Mouse (Mus musculus): ENCODE data around the gene Comtd1. TPM values are rescaled to one million over a fixed set of nuclear protein-coding genes. Genes with fewer than 3 reads are reported as not detected.

Comtd1 gene
- polyA plus RNA-seq, 1 experiment from 2014 or later: 34.9 TPM

GRCm38 (mm10) chr14:21822307-21822706, 26.5 kb downstream of the Comtd1 start:
- Histone ChIP-seq H3K36me3 (ENCODE audit: control insufficient read depth, insufficient read depth) (no peaks in the 10 kb centered on the region), H3K4me3 (replicated peaks; ENCODE audit: low read length) (no peak overlapping the region), H3K27me3 (replicated peaks; ENCODE audit: control insufficient read depth, insufficient read depth, low read length) (no peaks in the 10 kb centered on the region), H3K4me1 (replicated peaks; ENCODE audit: control insufficient read depth, insufficient read depth, low read length) (0 out of 2 replicates have a peak, but pooled peaks cover 2% of the 10 kb centered on the region), H3K27ac (ENCODE audit: low read length) (no peak overlapping the region), H3K9ac (replicated peaks; ENCODE audit: low read depth, low read length) (no peak overlapping the region), H3K4me2 (ENCODE audit: low read length) (no peak overlapping the region), H3K9me3 (ENCODE audit: control insufficient read depth, low read length) (no peaks in the 10 kb centered on the region)
- ATAC-seq: no peak
- WGBS: 51% methylated on average over 7 of the region's 7 CpGs

- H3K4me1 ChIP-seq (replicated peaks; ENCODE audit: control insufficient read depth, insufficient read depth, low read length): 0 out of 2 replicates have a peak, but pooled peaks cover 2% of the 10 kb centered on the region
- H3K4me3 ChIP-seq (replicated peaks; ENCODE audit: low read length): no peak overlapping the region
- no peak overlapping the region for H3K27ac ChIP-seq (ENCODE audit: low read length)
- no peak overlapping the region for H3K4me2 ChIP-seq (ENCODE audit: low read length)
- H3K36me3 ChIP-seq (ENCODE audit: control insufficient read depth, insufficient read depth): no peaks in the 10 kb centered on the region
- no peaks in the 10 kb centered on the region for H3K27me3 ChIP-seq (replicated peaks; ENCODE audit: control insufficient read depth, insufficient read depth, low read length)
- H3K9ac ChIP-seq (replicated peaks; ENCODE audit: low read depth, low read length): no peak overlapping the region
- WGBS: 92% methylated on average over 4 of the region's 4 CpGs
- no peaks in the 10 kb centered on the region for H3K9me3 ChIP-seq (ENCODE audit: control insufficient read depth, low read length)
- no peak for ATAC-seq
These were observed 27.8 kb downstream of the Comtd1 start for GRCm38 (mm10) chr14:21820880-21821505.

- Histone ChIP-seq H3K4me3 (replicated peaks; ENCODE audit: low read length) (no peak overlapping the region), H3K36me3 (ENCODE audit: control insufficient read depth, insufficient read depth) (no peaks in the 10 kb centered on the region), H3K4me1 (replicated peaks; ENCODE audit: control insufficient read depth, insufficient read depth, low read length) (no peaks in the 10 kb centered on the region), H3K27me3 (replicated peaks; ENCODE audit: control insufficient read depth, insufficient read depth, low read length) (no peaks in the 10 kb centered on the region), H3K4me2 (ENCODE audit: low read length) (no peak overlapping the region), H3K9me3 (ENCODE audit: control insufficient read depth, low read length) (no peaks in the 10 kb centered on the region), H3K27ac (ENCODE audit: low read length) (no peak overlapping the region), H3K9ac (replicated peaks; ENCODE audit: low read depth, low read length) (no peak overlapping the region)
- 58% methylated on average over 4 of the region's 4 CpGs for WGBS
- no peak for ATAC-seq
These were observed 31.3 kb downstream of the Comtd1 start for GRCm38 (mm10) chr14:21817453-21817852.

GRCm38 (mm10) chr14:21816255-21816654, 32.5 kb downstream of the Comtd1 start:
- H3K9me3 ChIP-seq (ENCODE audit: control insufficient read depth, low read length): no peaks in the 10 kb centered on the region
- H3K9ac ChIP-seq (replicated peaks; ENCODE audit: low read depth, low read length): no peak overlapping the region
- ATAC-seq: no peak
- H3K4me2 ChIP-seq (ENCODE audit: low read length): no peak overlapping the region
- no peak overlapping the region for H3K4me3 ChIP-seq (replicated peaks; ENCODE audit: low read length)
- no peaks in the 10 kb centered on the region for H3K36me3 ChIP-seq (ENCODE audit: control insufficient read depth, insufficient read depth)
- no peak overlapping the region for H3K27ac ChIP-seq (ENCODE audit: low read length)
- H3K27me3 ChIP-seq (replicated peaks; ENCODE audit: control insufficient read depth, insufficient read depth, low read length): no peaks in the 10 kb centered on the region
- 78% methylated on average over 3 of the region's 3 CpGs for WGBS
- no peaks in the 10 kb centered on the region for H3K4me1 ChIP-seq (replicated peaks; ENCODE audit: control insufficient read depth, insufficient read depth, low read length)

- 92% methylated on average over 4 of the region's 4 CpGs for WGBS
- Histone ChIP-seq H3K9me3 (ENCODE audit: control insufficient read depth, low read length) (no peaks in the 10 kb centered on the region), H3K4me1 (replicated peaks; ENCODE audit: control insufficient read depth, insufficient read depth, low read length) (no peaks in the 10 kb centered on the region), H3K4me3 (replicated peaks; ENCODE audit: low read length) (no peak overlapping the region), H3K9ac (replicated peaks; ENCODE audit: low read depth, low read length) (no peak overlapping the region), H3K27me3 (replicated peaks; ENCODE audit: control insufficient read depth, insufficient read depth, low read length) (no peaks in the 10 kb centered on the region), H3K36me3 (ENCODE audit: control insufficient read depth, insufficient read depth) (no peaks in the 10 kb centered on the region), H3K27ac (ENCODE audit: low read length) (no peak overlapping the region), H3K4me2 (ENCODE audit: low read length) (no peak overlapping the region)
- ATAC-seq: no peak
These were observed 34.2 kb downstream of the Comtd1 start for GRCm38 (mm10) chr14:21814606-21815005.

- H3K4me2 ChIP-seq (ENCODE audit: low read length): no peak overlapping the region
- H3K4me1 ChIP-seq (replicated peaks; ENCODE audit: control insufficient read depth, insufficient read depth, low read length): no peaks in the 10 kb centered on the region
- H3K27me3 ChIP-seq (replicated peaks; ENCODE audit: control insufficient read depth, insufficient read depth, low read length): no peaks in the 10 kb centered on the region
- H3K27ac ChIP-seq (ENCODE audit: low read length): no peak overlapping the region
- no peak for ATAC-seq
- no peaks in the 10 kb centered on the region for H3K36me3 ChIP-seq (ENCODE audit: control insufficient read depth, insufficient read depth)
- WGBS: 79% methylated on average over 3 of the region's 3 CpGs
- no peak overlapping the region for H3K9ac ChIP-seq (replicated peaks; ENCODE audit: low read depth, low read length)
- no peak overlapping the region for H3K4me3 ChIP-seq (replicated peaks; ENCODE audit: low read length)
- no peaks in the 10 kb centered on the region for H3K9me3 ChIP-seq (ENCODE audit: control insufficient read depth, low read length)
These were observed 34.9 kb downstream of the Comtd1 start for GRCm38 (mm10) chr14:21813847-21814246.

GRCm38 (mm10) chr14:21813216-21813615, 35.6 kb downstream of the Comtd1 start:
- Histone ChIP-seq H3K9me3 (ENCODE audit: control insufficient read depth, low read length) (no peaks in the 10 kb centered on the region), H3K27ac (ENCODE audit: low read length) (no peak overlapping the region), H3K4me3 (replicated peaks; ENCODE audit: low read length) (no peak overlapping the region), H3K36me3 (ENCODE audit: control insufficient read depth, insufficient read depth) (no peaks in the 10 kb centered on the region), H3K4me2 (ENCODE audit: low read length) (no peak overlapping the region), H3K4me1 (replicated peaks; ENCODE audit: control insufficient read depth, insufficient read depth, low read length) (no peaks in the 10 kb centered on the region), H3K9ac (replicated peaks; ENCODE audit: low read depth, low read length) (no peak overlapping the region), H3K27me3 (replicated peaks; ENCODE audit: control insufficient read depth, insufficient read depth, low read length) (no peaks in the 10 kb centered on the region)
- no peak for ATAC-seq
- 82% methylated on average over 4 of the region's 4 CpGs for WGBS

- Histone ChIP-seq H3K27me3 (replicated peaks; ENCODE audit: control insufficient read depth, insufficient read depth, low read length) (no peaks in the 10 kb centered on the region), H3K27ac (ENCODE audit: low read length) (no peak overlapping the region), H3K36me3 (ENCODE audit: control insufficient read depth, insufficient read depth) (no peaks in the 10 kb centered on the region), H3K9me3 (ENCODE audit: control insufficient read depth, low read length) (no peaks in the 10 kb centered on the region), H3K4me1 (replicated peaks; ENCODE audit: control insufficient read depth, insufficient read depth, low read length) (no peaks in the 10 kb centered on the region), H3K4me3 (replicated peaks; ENCODE audit: low read length) (no peak overlapping the region), H3K4me2 (ENCODE audit: low read length) (no peak overlapping the region), H3K9ac (replicated peaks; ENCODE audit: low read depth, low read length) (no peak overlapping the region)
- 23% methylated on average over 14 of the region's 14 CpGs for WGBS
- ATAC-seq: no peak
These were observed 36.1 kb downstream of the Comtd1 start for GRCm38 (mm10) chr14:21812590-21813162.

GRCm38 (mm10) chr14:21811744-21812393, 36.9 kb downstream of the Comtd1 start:
- Histone ChIP-seq H3K27ac (ENCODE audit: low read length) (no peak overlapping the region), H3K36me3 (ENCODE audit: control insufficient read depth, insufficient read depth) (no peaks in the 10 kb centered on the region), H3K9ac (replicated peaks; ENCODE audit: low read depth, low read length) (no peak overlapping the region), H3K4me3 (replicated peaks; ENCODE audit: low read length) (no peak overlapping the region), H3K4me1 (replicated peaks; ENCODE audit: control insufficient read depth, insufficient read depth, low read length) (no peaks in the 10 kb centered on the region), H3K4me2 (ENCODE audit: low read length) (no peak overlapping the region), H3K9me3 (ENCODE audit: control insufficient read depth, low read length) (no peaks in the 10 kb centered on the region), H3K27me3 (replicated peaks; ENCODE audit: control insufficient read depth, insufficient read depth, low read length) (no peaks in the 10 kb centered on the region)
- 93% methylated on average over 10 of the region's 10 CpGs for WGBS
- no peak for ATAC-seq

Data from forebrain, embryonic 16.5 days (tissue).